Mouse (Mus musculus) common myeloid progenitor, adult 5-6 weeks (primary cell): ENCODE results near the gene Cys1. TPM values are rescaled to one million over a fixed set of nuclear protein-coding genes. Genes with fewer than 3 reads are reported as not detected.
A peak's percentile ranks its signal among the peaks of the same experiment; 100 is the strongest.
"Not testable (repeated sequence)": the region's sequence is repeated elsewhere in the genome, so short reads cannot be mapped to it uniquely, and the experiment has no call there.

Source experiments
- ATAC-seq: replicated peaks from 2 replicates; pipeline ENCODE4 v1.8.0; 2016; ENCODE audit warnings: low read depth, mild to moderate bottlenecking, moderate TSS enrichment, inconsistent platforms; ENCODE audit not compliant: poor library complexity, severe bottlenecking
- total RNA-seq: library from RNA; stranded (forward); fragments of 200-1000, 187-1606 nt; gene quantifications from 2 replicates; pipeline ENCODE4 v1.2.3, GENCODE M21; 2017

Gene Cys1
- total RNA-seq: 0.41 TPM in 1 of 2 replicates, not detected in the other

GRCm38 (mm10) chr12:24681286-24682023, at the start of gene Cys1:
Cys1 (minus strand) TSS chr12:24681813.
- peak; percentile 71 for ATAC-seq

- peak; percentile 42; the same call in 1 of the 2 replicates for ATAC-seq
These were observed 42.8 kb upstream of the Cys1 start for GRCm38 (mm10) chr12:24724369-24724768.

- ATAC-seq: peak; percentile 45; the same call in 1 of the 2 replicates
These were observed 42.2 kb upstream of the Cys1 start for GRCm38 (mm10) chr12:24723859-24724258.

GRCm38 (mm10) chr12:24723434-24723833, 41.8 kb upstream of the Cys1 start:
- ATAC-seq: no peak

GRCm38 (mm10) chr12:24716721-24717301, 35.2 kb upstream of the Cys1 start:
- peak; percentile 76 for ATAC-seq

GRCm38 (mm10) chr12:24715268-24715896, 33.8 kb upstream of the Cys1 start:
- peak; percentile 80 for ATAC-seq

- ATAC-seq: no peak
These were observed 33.1 kb upstream of the Cys1 start for GRCm38 (mm10) chr12:24714579-24715255.

GRCm38 (mm10) chr12:24712396-24712795, 30.8 kb upstream of the Cys1 start:
- no peak for ATAC-seq

- no peak for ATAC-seq
These were observed 29.1 kb upstream of the Cys1 start for GRCm38 (mm10) chr12:24710672-24711071.

- peak; percentile 50 for ATAC-seq
These were observed 28.4 kb upstream of the Cys1 start for GRCm38 (mm10) chr12:24709831-24710508.

GRCm38 (mm10) chr12:24709409-24709808, 27.8 kb upstream of the Cys1 start:
- no peak for ATAC-seq

- peak; percentile 1; the same call in 1 of the 2 replicates for ATAC-seq
These were observed 27.2 kb upstream of the Cys1 start for GRCm38 (mm10) chr12:24708824-24709218.

GRCm38 (mm10) chr12:24707954-24708823, 26.6 kb upstream of the Cys1 start, which contains the start of gene Rrm2:
Rrm2 (plus strand) TSS chr12:24708241.
- peak; percentile 65 for ATAC-seq

GRCm38 (mm10) chr12:24707480-24707802, 25.8 kb upstream of the Cys1 start:
- ATAC-seq: no peak

GRCm38 (mm10) chr12:24706764-24707479, 25.3 kb upstream of the Cys1 start:
- ATAC-seq: peak; percentile 50

- ATAC-seq: no peak
These were observed 24.1 kb upstream of the Cys1 start for GRCm38 (mm10) chr12:24705502-24706263.

- no peak for ATAC-seq
These were observed 21.4 kb upstream of the Cys1 start for GRCm38 (mm10) chr12:24703013-24703412.

- not testable (repeated sequence) for ATAC-seq
These were observed 20.0 kb upstream of the Cys1 start for GRCm38 (mm10) chr12:24701621-24702020.
